Mouse (Mus musculus) neural tube, embryonic 11.5 days (tissue): ENCODE measurements at regions not wholly inside any gene's neighbourhood (a gene's known extent, or its start where the extent isn't known, plus 50 kb on each side); places are given as distances from the start of the nearest gene placed in this dataset.

ENCODE experiments used
- ATAC-seq: fragments of 200-750 bp; cut with Nextera tagmentation; 2 replicates; pipeline ENCODE4 v1.8.0; 2017; ENCODE audit warnings: moderate number of reproducible peaks, mild to moderate bottlenecking, moderate TSS enrichment, moderate library complexity; ENCODE audit not compliant: insufficient read depth, low FRiP score, low TSS enrichment
- DNase-seq: peaks from one replicate; pipeline ENCODE4 v3.0.0-alpha.2; 2015; ENCODE audit warnings: low spot score
- H3K27ac ChIP-seq: fragments of 300-500 bp; sonication (generic); 2 replicates; pipeline ENCODE4 v1.5.1; 2014; ENCODE audit warnings: low read depth, mild to moderate bottlenecking, low read length
- H3K27me3 ChIP-seq: fragments of 300-500 bp; sonication (generic); 2 replicates; pipeline ENCODE4 v1.6.1; 2014; ENCODE audit warnings: mild to moderate bottlenecking, low read length, mixed read lengths; ENCODE audit not compliant: control insufficient read depth, insufficient read depth
- H3K36me3 ChIP-seq: fragments of 300-500 bp; sonication (generic); 2 replicates; pipeline ENCODE4 v1.6.1; 2014; ENCODE audit warnings: mild to moderate bottlenecking, low read length, moderate library complexity, mixed read lengths; ENCODE audit not compliant: control insufficient read depth, insufficient read depth
- H3K4me1 ChIP-seq: fragments of 300-500 bp; sonication (generic); 2 replicates; pipeline ENCODE4 v1.6.1; 2014; ENCODE audit warnings: low read length, mixed read lengths; ENCODE audit not compliant: control insufficient read depth, insufficient read depth
- H3K4me2 ChIP-seq: fragments of 300-500 bp; sonication (generic); 2 replicates; pipeline ENCODE4 v1.6.1; 2014; ENCODE audit warnings: low read depth, mild to moderate bottlenecking, moderate library complexity
- H3K4me3 ChIP-seq: fragments of 300-500 bp; sonication (generic); 2 replicates; pipeline ENCODE4 v1.5.1; 2014; ENCODE audit warnings: low read depth, low read length
- H3K9ac ChIP-seq: fragments of 300-500 bp; sonication (generic); 2 replicates; pipeline ENCODE4 v1.6.1; 2014; ENCODE audit warnings: mild to moderate bottlenecking, low read length
- H3K9me3 ChIP-seq: fragments of 300-500 bp; sonication (generic); 2 replicates; pipeline ENCODE4 v1.6.1; 2016; ENCODE audit warnings: low read length; ENCODE audit not compliant: control insufficient read depth
- WGBS: fragments of 180-500 bp; shearing (Covaris S2); extraction: QIAGEN DNeasy Blood & Tissue Kit; methylation state at CpG from one replicate; pipeline ENCODE4 v1.1.7; 2014; 5-methylcytosine and 5-hydroxymethylcytosine counted together

DNA sequence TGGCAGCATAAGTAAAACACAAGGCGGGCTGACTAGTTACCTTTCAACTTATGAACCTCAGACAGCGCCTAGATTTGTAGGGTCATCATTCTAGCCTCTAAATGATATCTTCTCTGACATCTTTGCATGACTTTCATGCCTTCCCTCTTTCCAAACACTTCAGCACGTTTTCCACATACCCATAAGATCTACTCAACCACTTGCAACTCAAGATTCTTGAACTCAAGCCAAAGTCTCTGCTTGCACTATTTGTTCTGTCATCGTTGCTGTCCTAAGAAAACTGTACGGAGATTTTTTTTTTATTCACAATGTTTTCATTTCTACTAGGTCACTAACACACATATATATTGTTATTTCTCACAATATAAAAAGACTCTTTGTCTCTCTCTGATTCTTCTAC lies 150.8 kb upstream of the Lsm8 start:
- H3K4me1 ChIP-seq, result no peaks in the 10 kb centered on the region
- no peak overlapping the region for H3K27ac ChIP-seq
- no peaks in the 10 kb centered on the region for H3K27me3 ChIP-seq
- no peak overlapping the region for H3K9ac ChIP-seq
- DNase-seq, result no peak
- H3K4me3 ChIP-seq, result no peak overlapping the region
- no peaks in the 10 kb centered on the region for H3K36me3 ChIP-seq
- H3K4me2 ChIP-seq, result no peak overlapping the region
- H3K9me3 ChIP-seq, result no peaks in the 10 kb centered on the region
- ATAC-seq, result no peak
- WGBS, result 76% methylated on average over 5 of the region's 5 CpGs

DNA sequence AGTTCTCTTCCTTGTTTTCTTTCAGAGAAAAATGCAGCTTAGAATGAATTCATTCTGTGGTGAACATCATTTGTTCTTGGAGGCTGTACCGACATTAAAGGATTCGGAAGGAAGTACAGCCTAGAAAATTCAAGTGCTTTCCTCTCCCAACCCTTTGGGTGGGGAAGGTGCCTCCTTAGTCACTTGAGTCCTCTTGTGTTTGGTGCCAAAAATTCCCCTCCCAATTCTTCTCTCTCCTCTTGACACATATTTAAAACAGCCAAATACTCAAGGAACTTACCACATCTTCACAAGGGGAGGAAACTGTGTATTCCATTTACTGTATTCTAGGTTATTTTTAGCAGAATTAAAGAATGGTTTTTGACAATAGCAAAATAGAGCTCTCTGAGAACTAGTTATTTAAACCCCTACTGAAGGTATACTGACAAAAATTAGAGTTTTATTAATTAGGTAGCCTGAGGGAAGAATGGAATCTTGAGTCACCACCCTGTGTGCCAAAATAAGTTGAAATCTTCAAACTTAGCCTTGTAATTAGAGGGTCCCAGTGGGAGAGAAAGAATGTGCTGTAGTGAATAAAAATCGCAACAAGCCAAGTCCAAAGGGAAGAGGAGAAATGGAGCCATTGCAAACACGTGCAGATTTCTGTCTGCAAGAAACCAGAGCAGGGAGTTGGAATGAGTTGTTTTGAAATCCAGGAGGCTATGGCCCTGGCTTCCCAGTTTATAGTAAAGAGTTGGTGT lies 149.2 kb upstream of the Lsm8 start:
- H3K36me3 ChIP-seq, result no peaks in the 10 kb centered on the region
- no peak overlapping the region for H3K4me3 ChIP-seq
- H3K4me2 ChIP-seq, result no peak overlapping the region
- 49% methylated on average over 4 of the region's 4 CpGs for WGBS
- H3K27me3 ChIP-seq, result no peaks in the 10 kb centered on the region
- no peak for ATAC-seq
- no peak overlapping the region for H3K9ac ChIP-seq
- no peaks in the 10 kb centered on the region for H3K4me1 ChIP-seq
- H3K9me3 ChIP-seq, result no peaks in the 10 kb centered on the region
- no peak for DNase-seq
- no peak overlapping the region for H3K27ac ChIP-seq

- Histone ChIP-seq H3K9me3 (no peaks in the 10 kb centered on the region), H3K4me1 (no peaks in the 10 kb centered on the region), H3K9ac (no peak overlapping the region), H3K27ac (no peak overlapping the region), H3K36me3 (no peaks in the 10 kb centered on the region), H3K4me2 (no peak overlapping the region), H3K27me3 (no peaks in the 10 kb centered on the region), H3K4me3 (no peak overlapping the region)
- WGBS, result 12% methylated on average over 12 of the region's 12 CpGs
- DNase-seq, result no peak
- no peak for ATAC-seq
Observed at GRCm38 (mm10) chr6:18699729-18700386, 148.5 kb upstream of the Lsm8 start.

- Histone ChIP-seq H3K4me3 (no peak overlapping the region), H3K27me3 (no peaks in the 10 kb centered on the region), H3K27ac (no peak overlapping the region), H3K36me3 (no peaks in the 10 kb centered on the region), H3K9me3 (no peaks in the 10 kb centered on the region), H3K4me2 (no peak overlapping the region), H3K9ac (no peak overlapping the region), H3K4me1 (no peaks in the 10 kb centered on the region)
- WGBS, result 89% methylated on average over 1 of the region's 1 CpGs
- DNase-seq (no peak), ATAC-seq (no peak)
Observed at GRCm38 (mm10) chr6:18710763-18711162, 137.6 kb upstream of the Lsm8 start.

GRCm38 (mm10) chr6:18748859-18749258 lies 99.5 kb upstream of the Lsm8 start:
- no peak overlapping the region for H3K4me2 ChIP-seq

DNA sequence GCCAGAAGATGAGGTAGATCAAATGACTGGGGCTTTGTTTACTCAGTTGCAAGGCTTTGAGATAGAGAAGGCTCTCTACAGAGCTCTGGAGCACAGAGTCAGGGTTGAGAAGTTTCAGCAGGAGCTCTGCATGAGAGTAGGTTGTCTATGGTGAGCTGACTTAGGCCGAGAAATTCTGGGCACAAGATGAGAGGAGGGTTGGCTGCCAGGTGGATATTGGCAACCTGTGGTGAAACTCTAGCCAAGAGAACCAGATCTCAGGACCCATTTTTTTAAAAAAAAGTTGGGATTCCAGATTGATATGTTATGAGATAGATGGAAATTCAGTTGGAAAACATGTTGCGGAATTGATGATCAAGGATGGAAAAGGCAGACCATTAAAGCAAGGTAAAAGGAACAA lies 83.8 kb upstream of the Lsm8 start:
- no peak overlapping the region for H3K4me2 ChIP-seq
- WGBS, result 91% methylated on average over 2 of the region's 2 CpGs
- H3K36me3 ChIP-seq, result no peaks in the 10 kb centered on the region
- H3K4me1 ChIP-seq, result no peaks in the 10 kb centered on the region
- H3K27ac ChIP-seq, result no peak overlapping the region
- DNase-seq, result no peak
- no peaks in the 10 kb centered on the region for H3K27me3 ChIP-seq
- no peaks in the 10 kb centered on the region for H3K9me3 ChIP-seq
- no peak overlapping the region for H3K4me3 ChIP-seq
- ATAC-seq, result no peak
- no peak overlapping the region for H3K9ac ChIP-seq

More at GRCm38 (mm10) chr6:18748859-18749258, 99.5 kb upstream of the Lsm8 start:
- no peak overlapping the region for H3K9ac ChIP-seq
- 55% methylated on average over 2 of the region's 2 CpGs for WGBS
- no peaks in the 10 kb centered on the region for H3K4me1 ChIP-seq
- no peak for ATAC-seq
- H3K27me3 ChIP-seq, result no peaks in the 10 kb centered on the region
- no peaks in the 10 kb centered on the region for H3K36me3 ChIP-seq
- H3K9me3 ChIP-seq, result no peaks in the 10 kb centered on the region
- no peak overlapping the region for H3K4me3 ChIP-seq
- H3K27ac ChIP-seq, result no peak overlapping the region
- peak; percentile 23 for DNase-seq

GRCm38 (mm10) chr6:18795390-18795789 lies 53.0 kb upstream of the Lsm8 start:
- WGBS, result 77% methylated on average over 4 of the region's 4 CpGs
- H3K9ac ChIP-seq, result no peak overlapping the region
- H3K27me3 ChIP-seq, result no peaks in the 10 kb centered on the region
- ATAC-seq (no peak), DNase-seq (no peak)
- no peaks in the 10 kb centered on the region for H3K9me3 ChIP-seq
- H3K4me1 ChIP-seq, result no peaks in the 10 kb centered on the region
- H3K4me3 ChIP-seq, result no peak overlapping the region
- no peak overlapping the region for H3K4me2 ChIP-seq
- no peak overlapping the region for H3K27ac ChIP-seq
- H3K36me3 ChIP-seq, result no peaks in the 10 kb centered on the region

- H3K4me3 ChIP-seq, result no peak overlapping the region
- WGBS, result 35% methylated on average over 1 of the region's 1 CpGs
Observed at GRCm38 (mm10) chr6:18795847-18796246, 52.5 kb upstream of the Lsm8 start.

DNA sequence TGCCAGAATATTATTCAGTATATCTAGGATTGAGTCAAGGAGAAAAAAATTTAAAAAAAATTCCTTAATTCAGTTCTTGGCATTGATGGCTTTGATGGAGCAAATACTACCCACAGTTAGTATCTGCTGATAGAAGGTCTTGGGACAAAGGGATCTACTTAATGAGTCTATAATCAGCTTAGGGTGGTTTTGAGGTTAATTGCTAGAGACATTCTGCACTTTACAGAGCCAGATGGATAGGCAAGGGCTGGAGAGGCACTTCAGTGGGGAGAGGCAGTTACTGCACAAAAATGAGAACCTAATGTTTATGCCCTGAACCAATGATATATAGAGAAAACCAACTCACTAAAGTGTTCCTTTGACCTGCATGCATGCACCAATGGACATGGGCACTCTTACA lies 51.8 kb upstream of the Lsm8 start:
- H3K36me3 ChIP-seq, result no peaks in the 10 kb centered on the region
- no peak overlapping the region for H3K9ac ChIP-seq
- H3K4me1 ChIP-seq, result no peaks in the 10 kb centered on the region
- H3K27ac ChIP-seq, result no peak overlapping the region
- no peak overlapping the region for H3K4me2 ChIP-seq
- H3K4me3 ChIP-seq, result no peak overlapping the region
- no peaks in the 10 kb centered on the region for H3K27me3 ChIP-seq
- H3K9me3 ChIP-seq, result no peaks in the 10 kb centered on the region
- ATAC-seq (peak; percentile 71), DNase-seq (no peak)

More at GRCm38 (mm10) chr6:18795847-18796246, 52.5 kb upstream of the Lsm8 start:
- Histone ChIP-seq H3K9ac (no peak overlapping the region), H3K27ac (no peak overlapping the region), H3K4me1 (no peaks in the 10 kb centered on the region), H3K36me3 (no peaks in the 10 kb centered on the region), H3K27me3 (no peaks in the 10 kb centered on the region), H3K9me3 (no peaks in the 10 kb centered on the region), H3K4me2 (no peak overlapping the region)
- no peak for DNase-seq
- no peak for ATAC-seq
